Mouse (Mus musculus) kidney, adult 18-20 months (tissue): ENCODE measurements around the gene Eef2kmt.

ENCODE experiments used
- DNase-seq: peaks from one replicate; pipeline ENCODE4 v3.0.0; 2021

The Eef2kmt gene

GRCm38 (mm10) chr16:5221403-5221802 lies 34.4 kb downstream of the Eef2kmt start:
- no peak for DNase-seq

GRCm38 (mm10) chr16:5217341-5218133 lies 38.2 kb downstream of the Eef2kmt start:
- DNase-seq: peak; percentile 78

GRCm38 (mm10) chr16:5216686-5217085 lies 39.1 kb downstream of the Eef2kmt start:
- DNase-seq: no peak

- no peak for DNase-seq
Observed at GRCm38 (mm10) chr16:5214126-5214525, 41.7 kb downstream of the Eef2kmt start.

- no peak for DNase-seq
Observed at GRCm38 (mm10) chr16:5212150-5212549, 43.6 kb downstream of the Eef2kmt start.

GRCm38 (mm10) chr16:5210365-5210764 lies 45.4 kb downstream of the Eef2kmt start:
- DNase-seq: no peak

GRCm38 (mm10) chr16:5206051-5206450 lies 49.7 kb downstream of the Eef2kmt start:
- DNase-seq: no peak

- no peak for DNase-seq
Observed at GRCm38 (mm10) chr16:5205431-5205970, 50.3 kb downstream of the Eef2kmt start.

GRCm38 (mm10) chr16:5203668-5204433 lies 51.9 kb downstream of the Eef2kmt start, which contains the start of gene Nagpa:
TSS of gene Nagpa (minus strand) at chr16:5204012.
- peak; percentile 85 for DNase-seq

- DNase-seq: peak; percentile 43
Observed at GRCm38 (mm10) chr16:5203200-5203599, 52.6 kb downstream of the Eef2kmt start.

GRCm38 (mm10) chr16:5202681-5203080 lies 53.1 kb downstream of the Eef2kmt start:
- DNase-seq: peak; percentile 68

GRCm38 (mm10) chr16:5195080-5195479 lies 60.7 kb downstream of the Eef2kmt start:
- DNase-seq: peak; percentile 54
